Mouse (Mus musculus) T-cell, adult 2 months (primary cell): ENCODE results near the gene Mgst3.

Source experiments
- DNase-seq: peaks from one replicate; pipeline ENCODE4 v3.0.0; 2022; ENCODE audit warnings: low spot score

Mgst3 gene

GRCm38 (mm10) chr1:167393683-167394492 is at the start of gene Mgst3:
Gene Mgst3 (minus strand): TSS chr1:167393841.
- peak; percentile 91 for DNase-seq

DNA sequence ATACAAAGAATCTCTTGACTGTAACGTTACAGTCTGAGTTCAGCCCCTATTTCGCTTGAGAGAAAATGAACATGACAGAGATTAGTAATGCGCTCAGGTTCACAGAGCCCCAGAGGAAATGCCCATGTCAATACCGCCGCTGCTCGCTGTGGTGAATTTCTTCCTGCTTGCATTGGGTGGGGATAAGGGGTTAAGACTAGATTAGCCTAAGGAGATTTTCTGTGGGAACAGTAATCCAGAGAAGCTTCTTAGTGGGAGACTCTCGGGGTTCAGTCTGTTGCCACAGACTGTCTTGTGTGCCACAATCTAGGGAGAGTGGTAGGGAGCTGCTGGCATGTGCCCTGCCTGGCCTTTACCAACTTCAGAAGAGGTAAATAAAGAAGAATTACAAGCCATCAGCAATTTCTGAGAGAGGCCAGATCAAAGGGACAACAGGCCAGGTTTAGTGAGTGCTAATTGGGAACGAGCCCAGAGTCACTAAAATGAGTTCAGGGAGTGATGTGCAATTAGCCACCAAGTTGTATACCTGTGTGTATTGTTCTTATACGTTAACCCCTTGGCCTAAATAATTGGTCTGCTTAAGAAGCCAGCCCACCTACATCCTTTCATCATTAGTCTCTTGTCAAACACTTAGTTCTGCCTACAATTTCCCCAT is 44.7 kb upstream of the Mgst3 start:
- no peak for DNase-seq

DNA sequence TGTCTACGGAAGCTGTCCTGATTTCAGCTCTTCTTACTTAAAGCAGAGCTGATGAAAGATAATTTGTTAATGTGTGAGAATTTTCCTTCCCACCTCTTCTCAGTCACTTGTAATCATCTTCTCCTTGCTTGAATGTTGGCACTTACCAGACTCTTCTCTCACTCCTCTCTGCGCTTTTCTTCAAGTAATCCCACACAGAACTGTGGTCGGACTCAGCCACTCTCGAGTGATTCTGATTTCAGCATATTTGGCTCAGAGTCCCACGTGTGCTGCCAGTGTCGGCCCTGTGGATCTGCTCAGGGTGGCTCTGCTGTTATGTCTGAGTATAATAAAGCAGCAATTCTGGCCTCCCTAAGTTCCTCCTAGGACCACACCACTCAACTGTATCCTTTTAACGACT is 43.5 kb upstream of the Mgst3 start:
- DNase-seq: no peak

DNA sequence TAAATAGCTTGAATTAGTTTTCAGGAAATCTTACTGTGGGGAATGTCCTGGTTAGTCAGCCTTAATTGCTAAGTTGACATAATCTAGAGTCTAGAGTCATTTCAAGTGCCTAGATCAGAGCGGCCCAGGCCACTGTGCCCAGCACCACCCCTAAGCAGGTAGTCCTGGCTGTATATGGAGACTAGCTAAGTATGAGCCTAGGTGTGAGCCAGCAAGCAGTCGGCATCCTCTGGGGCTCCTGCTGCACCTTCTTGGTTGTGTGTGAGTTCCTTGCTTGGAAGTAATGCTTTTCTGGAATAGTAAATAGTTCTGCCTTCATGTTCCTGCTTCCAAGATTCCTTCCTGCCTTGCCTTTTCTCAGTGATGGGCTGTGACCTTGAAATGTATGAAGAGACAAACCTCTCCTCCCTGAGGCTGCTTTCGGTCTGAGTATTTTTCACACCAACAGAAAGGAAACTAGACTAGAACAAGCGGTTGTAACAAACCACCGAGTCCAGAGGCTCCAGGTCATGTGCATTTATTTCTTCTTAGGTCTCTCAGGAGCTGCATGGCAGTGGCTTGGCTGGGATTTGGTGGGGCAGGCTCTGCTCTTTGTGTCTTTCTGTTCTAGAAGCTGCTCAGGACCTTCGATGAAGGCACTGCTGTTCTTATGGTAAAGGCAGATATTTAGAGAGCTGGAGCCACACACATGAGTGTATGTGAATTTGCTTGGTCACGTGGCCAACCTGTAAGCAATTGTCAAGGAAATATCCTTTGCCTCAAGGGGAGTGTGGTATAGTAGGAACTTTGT is 42.7 kb upstream of the Mgst3 start:
- DNase-seq: no peak

DNA sequence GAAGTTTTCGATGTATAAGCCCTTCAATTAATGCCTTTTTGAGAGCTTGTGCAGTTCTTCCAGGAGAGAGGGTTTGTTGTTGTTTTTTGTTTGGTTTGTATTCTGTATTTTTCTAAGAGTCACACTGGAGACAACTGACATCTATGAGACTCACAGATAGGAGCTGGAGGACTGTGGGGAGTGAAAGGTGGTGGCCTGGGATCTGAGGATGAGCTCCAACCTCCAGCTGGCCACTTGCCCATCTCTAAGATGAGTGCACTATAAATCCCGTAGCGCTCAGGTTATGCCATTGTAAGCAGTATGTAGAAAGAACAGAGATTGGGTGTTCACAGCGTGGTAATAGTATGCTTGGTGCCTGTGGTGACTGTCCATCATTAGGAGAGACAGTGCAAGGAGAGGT is 41.3 kb upstream of the Mgst3 start:
- DNase-seq: no peak

- DNase-seq: no peak
Measured at GRCm38 (mm10) chr1:167430976-167431676, 37.5 kb upstream of the Mgst3 start.

DNA sequence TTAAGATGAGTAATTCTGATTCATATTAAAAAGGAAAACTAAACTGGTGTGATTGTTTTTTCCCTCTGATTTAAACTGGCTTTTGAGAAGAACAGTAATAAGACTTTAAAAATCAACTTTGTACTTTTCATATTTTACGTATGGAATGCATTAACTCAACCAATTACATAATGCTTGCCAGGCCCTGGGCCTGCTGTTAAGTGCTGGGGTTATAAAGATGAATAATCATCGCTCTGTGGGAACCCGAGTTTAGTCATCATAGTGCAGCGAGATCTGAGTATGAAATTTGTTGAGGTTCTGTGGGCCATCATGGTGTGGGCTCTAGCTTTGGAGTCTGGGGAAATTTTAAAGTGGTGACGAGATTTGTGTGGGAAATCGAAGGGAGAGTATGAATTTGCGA is 33.0 kb upstream of the Mgst3 start:
- DNase-seq: no peak

GRCm38 (mm10) chr1:167425572-167425971 is 31.9 kb upstream of the Mgst3 start:
- no peak for DNase-seq

DNA sequence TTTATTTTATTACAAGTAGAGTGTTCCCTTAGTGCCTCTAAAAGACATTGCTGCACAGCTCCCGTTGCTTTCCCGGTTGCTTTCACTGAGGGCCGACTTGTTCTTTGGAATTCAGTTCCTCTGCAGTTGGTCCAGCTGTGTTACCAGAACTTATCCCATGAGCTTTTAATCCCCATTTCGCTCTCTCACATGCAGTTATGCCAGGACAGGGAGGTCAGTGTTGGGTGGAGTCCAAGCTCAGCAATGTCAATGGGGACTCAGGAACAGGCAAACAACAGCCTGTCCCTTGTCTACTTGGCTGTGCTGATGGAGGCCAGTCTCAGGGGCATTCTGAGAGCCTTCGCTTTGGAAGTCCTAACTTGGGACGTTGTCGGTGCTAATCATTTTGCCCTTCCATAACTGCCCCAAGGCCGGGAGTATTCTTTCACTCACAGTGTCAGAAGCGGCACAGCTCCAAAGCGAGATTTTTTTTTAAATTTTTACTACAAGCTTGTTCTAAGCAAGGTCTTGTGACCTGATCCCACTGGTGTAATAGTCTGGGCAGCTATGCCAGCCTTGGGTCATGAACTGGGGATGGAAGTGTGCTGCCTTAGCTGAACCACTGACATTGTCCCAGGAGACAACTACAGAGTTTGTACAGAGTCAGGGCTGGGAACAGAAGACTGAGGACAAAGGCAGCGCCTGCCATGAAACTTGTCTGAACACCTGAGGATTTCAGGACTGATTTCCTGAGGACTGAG is 29.0 kb upstream of the Mgst3 start:
- DNase-seq: no peak

- peak; percentile 51 for DNase-seq
Measured at GRCm38 (mm10) chr1:167414846-167415245, 21.2 kb upstream of the Mgst3 start.

- no peak for DNase-seq
Measured at GRCm38 (mm10) chr1:167411991-167412715, 18.5 kb upstream of the Mgst3 start.

- DNase-seq: no peak
Measured at GRCm38 (mm10) chr1:167409601-167410000, 16.0 kb upstream of the Mgst3 start.

DNA sequence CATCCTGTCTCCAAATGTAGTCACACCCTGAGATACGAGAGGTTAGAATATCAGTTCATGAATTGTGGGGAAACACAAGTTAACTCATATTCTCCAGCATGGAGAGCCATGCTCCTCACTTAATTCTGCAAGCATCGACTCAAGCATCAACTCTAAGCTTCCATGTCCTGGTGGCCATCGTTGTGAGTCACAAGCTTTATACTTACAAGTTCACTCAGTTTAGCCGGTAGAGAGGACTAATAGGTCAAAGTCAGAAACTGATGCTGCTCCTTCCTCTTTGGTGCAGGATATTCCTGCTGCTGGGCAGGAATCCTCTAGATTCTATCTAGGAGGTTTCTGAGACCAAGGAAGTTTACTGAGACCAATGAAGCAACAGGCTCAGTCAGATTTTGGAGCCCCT is 11.6 kb upstream of the Mgst3 start:
- no peak for DNase-seq

DNA sequence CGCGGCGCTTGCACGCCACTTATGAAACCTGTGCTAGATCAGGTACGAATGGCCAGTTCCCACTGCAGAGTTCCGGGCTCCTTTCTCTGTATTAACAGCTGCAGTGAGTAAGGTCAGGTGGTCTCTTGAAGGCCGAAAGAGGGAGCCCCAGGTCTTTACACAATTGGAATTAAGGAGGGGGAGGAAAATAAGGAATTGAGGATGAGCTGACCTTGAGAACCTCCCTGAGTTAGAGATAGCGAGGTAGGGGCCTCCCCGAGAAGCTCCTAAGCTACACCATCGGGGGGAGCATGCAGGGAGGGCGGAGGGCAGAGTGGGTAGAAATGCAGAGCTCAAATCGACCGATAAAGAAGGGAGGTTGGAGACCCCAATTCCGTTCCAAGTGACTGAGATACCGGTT is 360 bp downstream of the Mgst3 start:
- no peak for DNase-seq

GRCm38 (mm10) chr1:167392687-167393086 is 954 bp downstream of the Mgst3 start:
- no peak for DNase-seq

- no peak for DNase-seq
Measured at GRCm38 (mm10) chr1:167392031-167392640, 1.5 kb downstream of the Mgst3 start.

DNA sequence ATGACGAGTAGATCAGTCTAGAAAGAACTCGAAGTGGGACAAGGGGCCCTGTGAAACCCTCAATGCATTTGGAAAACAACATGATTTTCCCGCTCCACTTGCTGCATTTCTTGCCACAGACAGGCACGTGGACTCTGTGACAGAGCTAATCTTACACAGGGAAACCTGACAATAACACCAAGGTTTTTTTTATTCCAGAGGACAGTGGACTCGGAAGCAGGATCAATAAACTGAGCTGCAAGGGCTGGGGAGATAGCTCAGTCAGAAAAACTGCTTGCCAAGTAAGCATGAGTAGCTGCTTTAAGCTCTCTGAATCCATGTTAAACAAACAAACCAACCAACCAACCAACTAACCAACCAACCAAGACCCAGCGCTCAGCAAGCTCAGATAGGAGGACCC is 2.4 kb downstream of the Mgst3 start:
- no peak for DNase-seq

- no peak for DNase-seq
Measured at GRCm38 (mm10) chr1:167390381-167390780, 3.3 kb downstream of the Mgst3 start.

- no peak for DNase-seq
Measured at GRCm38 (mm10) chr1:167389584-167389983, 4.1 kb downstream of the Mgst3 start.

DNA sequence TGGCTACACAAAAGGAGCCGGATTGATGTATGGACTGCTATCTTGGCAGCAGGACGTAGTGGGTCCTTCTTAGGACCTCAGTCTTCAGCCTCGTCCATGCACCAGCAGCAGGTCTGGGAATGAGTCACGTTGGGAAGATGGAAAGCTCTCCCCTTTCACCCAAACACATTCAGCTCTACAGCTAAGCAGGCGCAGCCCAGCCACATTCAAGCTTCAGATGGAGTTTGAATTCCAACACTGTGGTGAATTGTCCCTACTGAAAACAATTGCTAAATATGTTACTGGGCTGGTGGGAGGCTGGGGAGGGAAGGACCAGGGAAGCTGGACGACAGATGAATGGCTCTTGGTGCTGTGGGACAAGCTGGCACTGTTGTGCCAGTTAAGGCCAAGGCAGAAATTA is 5.1 kb downstream of the Mgst3 start:
- DNase-seq: no peak
